10 mouse cellular contexts compared by ENCODE assay signal in the genomic region with DNA sequence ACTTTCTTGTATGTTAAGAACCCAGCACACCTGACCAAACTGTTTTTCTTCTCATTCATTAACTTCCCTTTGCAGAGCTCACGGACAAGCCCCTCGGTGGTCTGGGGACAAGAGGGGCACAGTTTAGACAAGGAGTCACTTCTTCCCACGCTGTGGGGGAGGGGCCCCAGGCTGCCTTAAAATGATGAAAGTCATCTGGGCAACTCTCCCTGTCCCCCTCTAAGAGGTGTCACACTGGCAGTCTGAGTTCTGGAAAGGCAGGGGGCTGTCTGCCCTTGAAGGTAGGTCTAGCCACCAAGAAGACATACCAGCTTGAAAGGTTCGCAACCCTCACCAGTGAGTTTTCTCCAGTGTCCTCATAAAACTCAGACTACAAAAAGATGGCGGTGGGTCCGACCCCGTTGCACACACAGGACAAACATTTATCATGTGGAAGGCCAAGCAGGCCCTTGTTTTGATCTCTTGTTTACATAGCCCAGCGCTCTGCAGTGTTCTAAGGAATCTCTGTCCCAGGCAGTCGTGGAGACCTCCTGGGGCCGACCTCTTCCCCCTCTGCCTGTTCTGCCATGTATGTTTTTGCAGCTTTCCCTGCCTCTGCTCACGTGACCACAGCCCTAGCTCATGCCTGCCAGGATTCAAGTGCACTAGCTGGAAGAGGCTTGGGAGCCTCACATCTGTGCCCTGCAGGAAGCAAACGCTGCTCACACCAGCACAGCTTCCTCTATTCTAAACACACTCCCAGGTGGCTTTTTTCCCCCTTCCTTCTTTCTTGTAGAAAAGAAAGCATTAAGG.
DNase-seq lines count a peak whose midpoint lies in the region; ATAC-seq and TF ChIP-seq lines count a peak whose summit lies in the region.
"Had no signal": no experiment of that assay in that cellular context is flagged by ENCODE, and none has a peak within 500 bp of the region (broad histone marks: within the 10 kb centered on the region; RNA-seq: fewer than 3 reads in every experiment).

No protein-coding gene starts in this region.

- no peaks in the 10 kb centered on the region for H3K4me1 ChIP-seq in heart, postnatal 0 days (ENCODE audit: control insufficient read depth, insufficient read depth)
- peaks cover 16% of the 10 kb centered on the region for H3K4me1 ChIP-seq in thymus, adult 2 months (replicated peaks; ENCODE audit: control insufficient read depth, insufficient read depth, low read length)

- no peak for TF ChIP-seq POLR2A in thymus, adult 2 months (IDR thresholded peaks at IDR 0.05; ENCODE audit: control insufficient read depth, extremely low read depth, insufficient read depth, low read length, poor library complexity)

- H3K4me2 ChIP-seq in heart, postnatal 0 days (ENCODE audit: low read depth, low read length) = no peak overlapping the region
- H3K4me2 ChIP-seq: liver, embryonic 13.5 days had no signal

- 43% methylated on average over 12 of the region's 12 CpGs for WGBS in heart, postnatal 0 days
- WGBS in thymus, adult 2 months = 45% methylated on average over 12 of the region's 12 CpGs

- peaks cover under 1% of the 10 kb centered on the region; the same call in 1 of the 2 replicates for H3K9me3 ChIP-seq in heart, postnatal 0 days (replicated peaks; ENCODE audit: control insufficient read depth, low read length)
- H3K9me3 ChIP-seq: liver, embryonic 13.5 days had no signal

- ATAC-seq in heart, postnatal 0 days (ENCODE audit: insufficient read depth, low read depth) = peak; percentile 58

- no peak overlapping the region for H3K9ac ChIP-seq in heart, postnatal 0 days (replicated peaks; ENCODE audit: low read depth, low read length)
- H3K9ac ChIP-seq: liver, embryonic 13.5 days had no signal

- TF ChIP-seq CTCF in gastrocnemius, adult 2 months (IDR thresholded peaks at IDR 0.05) = no peak
- TF ChIP-seq CTCF in heart, postnatal 0 days (IDR thresholded peaks at IDR 0.05; ENCODE audit: low read depth) = no peak
- TF ChIP-seq CTCF in thymus, adult 2 months (IDR thresholded peaks at IDR 0.05; ENCODE audit: borderline replicate concordance, control insufficient read depth, extremely low read depth, insufficient read depth, low read length, poor library complexity) = no peak

- TF ChIP-seq EP300 in heart, postnatal 0 days (IDR thresholded peaks at IDR 0.05; ENCODE audit: low read depth) = no peak

- intact Hi-C loops in gastrocnemius, adult 2 months (cut with DNase I) = no loop called here
- intact Hi-C loops in gastrocnemius, postnatal 36 days (cut with DNase I) = no loop called here

- H3K27me3 ChIP-seq in heart, postnatal 0 days (ENCODE audit: control insufficient read depth, insufficient read depth, low read length) = no peaks in the 10 kb centered on the region
- H3K27me3 ChIP-seq in thymus, adult 2 months (ENCODE audit: control insufficient read depth, insufficient read depth, low read length) = no peaks in the 10 kb centered on the region
- H3K27me3 ChIP-seq: liver, embryonic 13.5 days had no signal

- H3K27ac ChIP-seq in gastrocnemius, adult 2 months = no peak overlapping the region
- H3K27ac ChIP-seq in heart, postnatal 0 days (ENCODE audit: low read depth) = no peak overlapping the region
- no peak overlapping the region for H3K27ac ChIP-seq in thymus, adult 2 months (ENCODE audit: control insufficient read depth, insufficient read depth, low read length)
- H3K27ac ChIP-seq: liver, embryonic 13.5 days had no signal

- no peak overlapping the region for H3K4me3 ChIP-seq in gastrocnemius, adult 2 months
- no peak overlapping the region for H3K4me3 ChIP-seq in heart, postnatal 0 days (ENCODE audit: low read depth, low read length)
- H3K4me3 ChIP-seq in thymus, adult 2 months (ENCODE audit: control insufficient read depth, insufficient read depth, low read length) = no peak overlapping the region
- H3K4me3 ChIP-seq: liver, embryonic 13.5 days had no signal

- peak; percentile 27 for DNase-seq in gastrocnemius, adult 2 months
- no peak for DNase-seq in gastrocnemius, postnatal 36 days
- peak; percentile 12 for DNase-seq in c-Kit-positive CD71-negative TER-119-negative erythroid progenitor cells, embryonic 14.5 days (ENCODE audit: low read depth)
- peak; percentile 64 for DNase-seq in heart, postnatal 0 days (ENCODE audit: low spot score)
- DNase-seq in lung, postnatal 36 days = peak; percentile 25
- DNase-seq in layer of hippocampus, postnatal 25 days (ENCODE audit: extremely low spot score in 1 of 2, low spot score in 1 of 2) = no peak
- no peak for DNase-seq in thymus, adult 2 months
- DNase-seq in adrenal gland, postnatal 36 days = no peak
- DNase-seq: gastrocnemius, postnatal 10 days; liver, embryonic 13.5 days had no signal

- no peaks in the 10 kb centered on the region for H3K36me3 ChIP-seq in heart, postnatal 0 days (replicated peaks; ENCODE audit: control insufficient read depth, insufficient read depth, low read length)
- H3K36me3 ChIP-seq in thymus, adult 2 months (ENCODE audit: control insufficient read depth, insufficient read depth, low read length) = no peaks in the 10 kb centered on the region
- H3K36me3 ChIP-seq: liver, embryonic 13.5 days had no signal

Comparison
In these comparisons a context has a peak if more than half of its experiments do, and no peak if none do; other contexts are left out.
1. DNase-seq: peak in gastrocnemius, adult 2 months (single experiment), c-Kit-positive CD71-negative TER-119-negative erythroid progenitor cells, embryonic 14.5 days (single experiment), heart, postnatal 0 days (single experiment) and lung, postnatal 36 days (single experiment); none in gastrocnemius, postnatal 36 days (0 of 2), layer of hippocampus, postnatal 25 days (0 of 2), thymus, adult 2 months (single experiment) and adrenal gland, postnatal 36 days (0 of 2).